Mouse (Mus musculus): Measurements from ENCODE around the gene Rer1.
A peak's percentile ranks its signal among the peaks of the same experiment; 100 is the strongest.

Rer1 gene

DNA sequence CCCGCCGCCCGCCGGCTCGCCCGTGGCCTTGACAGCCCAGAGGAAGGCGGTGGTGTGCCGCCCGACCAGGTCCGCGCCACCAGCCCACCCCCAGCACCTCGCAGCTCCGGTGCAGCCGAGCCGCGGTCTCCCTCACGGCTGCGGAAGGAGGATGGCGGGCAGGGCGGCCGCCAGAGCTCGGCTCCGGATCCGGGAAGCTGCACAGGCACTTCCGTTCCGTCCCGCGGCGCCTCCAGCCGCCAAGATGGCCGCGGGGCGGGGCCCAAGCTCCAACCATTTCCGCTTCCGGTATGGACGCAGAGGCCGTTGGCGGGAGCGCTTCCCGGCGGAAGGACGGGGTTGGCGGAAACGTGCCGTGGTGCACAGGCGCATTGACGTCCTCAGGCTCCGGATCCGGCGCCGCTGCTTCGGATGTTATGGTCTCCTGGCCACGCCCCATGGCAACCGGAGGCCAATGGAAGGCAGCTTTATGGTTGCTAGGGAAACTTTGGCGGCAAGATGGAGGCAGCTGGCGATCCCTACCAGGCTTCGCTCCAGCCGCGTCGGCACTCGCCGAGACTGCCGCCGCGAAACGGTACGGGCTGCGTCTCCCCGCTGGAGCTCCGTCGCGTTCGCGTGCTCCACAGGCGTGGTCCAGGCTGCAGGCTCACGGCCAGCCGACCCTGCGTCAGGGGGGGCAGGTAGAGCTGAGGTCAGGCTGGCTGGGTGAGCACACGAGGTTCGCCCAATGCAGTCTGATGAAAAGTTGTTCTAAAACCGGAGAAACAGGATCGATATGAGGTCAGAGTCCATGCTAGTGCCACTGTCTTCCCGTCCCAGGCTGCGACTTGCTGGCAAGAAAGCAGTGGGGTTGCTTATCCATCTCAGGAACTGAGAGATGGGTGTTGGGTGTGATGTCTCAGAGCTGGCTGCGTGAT lies at the start of gene Rer1, which contains the start of gene Morn1:
TSS of gene Rer1 (minus strand) at position 275 of the 917 bp plus-strand sequence.
TSS of gene Morn1 (plus strand) at position 470 of the 917 bp plus-strand sequence.
- peak; percentile 99 for DNase-seq (ENCODE audit: low read depth, low spot score)

DNA sequence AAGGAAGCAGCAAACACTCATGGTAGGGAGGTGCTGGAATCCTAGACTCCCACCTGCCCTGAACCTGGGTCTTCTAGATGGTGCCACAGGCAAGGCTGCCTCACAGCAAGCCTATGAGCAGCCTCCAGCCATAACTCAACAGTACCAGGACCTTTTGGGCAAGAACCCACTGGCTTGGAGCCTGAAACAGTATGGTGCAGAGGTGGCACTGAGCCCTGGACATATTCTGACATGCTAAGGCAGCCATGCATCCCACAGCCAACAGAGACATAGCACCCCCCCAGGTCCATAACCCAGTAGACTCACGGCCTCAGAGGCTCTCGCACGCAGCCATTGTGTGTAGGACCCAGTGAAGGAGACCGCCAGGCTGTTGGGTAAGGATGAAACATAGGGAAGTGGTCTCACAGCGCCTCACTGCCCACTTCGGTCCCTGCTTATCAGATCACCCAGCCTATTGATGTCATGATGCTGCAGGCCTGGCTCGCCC lies 48.5 kb upstream of the Rer1 start:
- DNase-seq (ENCODE audit: low read depth, low spot score), result no peak

DNA sequence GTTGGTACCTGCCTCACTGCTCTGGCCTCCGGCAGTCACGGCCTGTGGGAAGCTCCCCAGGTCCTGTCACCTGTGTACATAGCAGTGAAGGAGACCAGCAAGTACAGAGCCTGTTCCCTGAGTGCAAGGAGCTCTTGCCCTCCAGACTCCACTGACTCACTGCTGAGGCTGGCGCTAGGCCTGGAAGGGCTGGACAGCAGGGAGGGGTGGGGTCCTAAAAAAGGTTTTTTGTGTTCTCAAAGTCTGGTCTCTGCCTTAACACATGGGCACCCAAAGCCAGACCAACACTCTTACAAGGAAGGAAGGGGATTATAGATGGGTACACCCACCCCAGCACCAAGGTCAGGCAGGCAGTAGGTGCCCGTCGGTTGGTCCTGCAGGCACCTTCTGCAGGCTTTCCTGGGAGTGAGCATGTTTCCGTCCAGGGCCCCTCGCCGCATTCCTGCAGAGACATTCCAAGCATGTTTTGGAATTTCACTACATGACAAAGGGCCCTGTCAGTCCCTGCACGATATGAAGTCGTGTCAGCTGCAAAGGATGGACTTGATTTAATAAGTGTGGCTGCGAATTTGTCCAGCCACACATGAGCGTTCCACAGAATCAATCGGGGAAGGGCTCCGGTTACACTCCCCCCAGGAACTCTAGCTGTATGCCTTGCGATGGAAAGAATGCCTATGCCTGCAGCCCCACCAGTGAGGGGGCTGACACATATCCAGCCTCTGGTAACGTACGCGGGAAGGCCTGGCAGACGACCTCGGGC lies 47.7 kb upstream of the Rer1 start:
- no peak for DNase-seq (ENCODE audit: low read depth, low spot score)

DNA sequence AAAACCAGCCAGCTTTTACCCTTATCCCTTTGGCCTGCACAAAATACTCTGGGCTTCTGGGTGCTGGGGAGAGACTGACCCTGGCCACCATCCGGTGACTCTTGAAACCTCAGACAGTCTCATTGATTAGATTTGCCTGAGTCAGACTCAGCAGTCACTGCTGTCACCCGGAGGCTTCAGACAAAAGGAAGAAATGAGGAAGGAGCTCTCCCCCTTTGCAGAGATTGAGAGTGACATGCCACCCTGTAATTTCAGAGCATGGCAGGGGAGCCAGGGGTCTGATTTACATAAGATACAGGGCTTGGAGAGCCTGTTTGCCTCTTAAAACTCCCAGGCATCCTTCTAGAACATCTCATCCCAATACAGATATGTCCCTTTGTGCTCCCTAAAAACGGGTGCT lies 47.0 kb upstream of the Rer1 start:
- DNase-seq (ENCODE audit: low read depth, low spot score), result no peak

DNA sequence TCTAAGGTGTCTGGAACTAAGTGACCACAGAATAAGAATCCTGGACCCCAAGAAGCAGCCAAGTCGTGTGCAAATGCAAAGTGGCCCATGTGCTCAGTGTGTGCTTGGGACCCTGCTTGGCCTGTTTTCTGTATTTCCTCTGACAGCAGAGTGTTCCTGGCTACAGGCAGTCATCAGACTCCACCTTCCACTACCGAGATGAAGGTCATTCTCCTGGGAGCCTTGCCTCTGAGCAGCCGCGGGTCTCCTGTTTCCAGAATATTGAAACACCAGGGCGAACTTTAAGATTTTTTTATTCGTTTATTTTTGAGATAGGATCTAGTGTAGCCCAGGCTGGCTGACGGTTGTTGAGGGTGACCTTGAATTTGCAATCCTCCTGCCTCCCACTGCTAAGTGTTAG lies 44.4 kb upstream of the Rer1 start:
- DNase-seq (ENCODE audit: low read depth, low spot score), result no peak

DNA sequence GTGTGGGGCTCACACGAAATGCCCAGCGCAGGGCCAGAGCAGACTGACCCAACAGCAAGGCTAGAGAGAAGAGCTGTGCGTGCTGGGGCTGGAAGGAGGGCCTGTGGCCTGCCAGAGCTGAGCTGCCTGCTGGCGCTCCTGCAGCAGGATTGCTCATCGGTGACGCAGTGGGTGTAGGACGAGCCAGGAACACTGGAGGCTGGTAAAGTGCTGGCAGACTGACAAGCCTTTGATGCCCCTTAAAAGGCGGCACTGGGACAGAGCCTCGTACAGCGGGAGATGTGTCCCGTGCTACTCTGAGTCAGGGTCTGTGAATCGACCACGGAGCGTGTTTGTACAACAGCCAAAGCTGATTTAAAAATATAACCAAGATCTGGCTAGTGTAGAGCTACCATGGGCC lies 43.8 kb upstream of the Rer1 start:
- DNase-seq (ENCODE audit: low read depth, low spot score), result peak; percentile 93

DNA sequence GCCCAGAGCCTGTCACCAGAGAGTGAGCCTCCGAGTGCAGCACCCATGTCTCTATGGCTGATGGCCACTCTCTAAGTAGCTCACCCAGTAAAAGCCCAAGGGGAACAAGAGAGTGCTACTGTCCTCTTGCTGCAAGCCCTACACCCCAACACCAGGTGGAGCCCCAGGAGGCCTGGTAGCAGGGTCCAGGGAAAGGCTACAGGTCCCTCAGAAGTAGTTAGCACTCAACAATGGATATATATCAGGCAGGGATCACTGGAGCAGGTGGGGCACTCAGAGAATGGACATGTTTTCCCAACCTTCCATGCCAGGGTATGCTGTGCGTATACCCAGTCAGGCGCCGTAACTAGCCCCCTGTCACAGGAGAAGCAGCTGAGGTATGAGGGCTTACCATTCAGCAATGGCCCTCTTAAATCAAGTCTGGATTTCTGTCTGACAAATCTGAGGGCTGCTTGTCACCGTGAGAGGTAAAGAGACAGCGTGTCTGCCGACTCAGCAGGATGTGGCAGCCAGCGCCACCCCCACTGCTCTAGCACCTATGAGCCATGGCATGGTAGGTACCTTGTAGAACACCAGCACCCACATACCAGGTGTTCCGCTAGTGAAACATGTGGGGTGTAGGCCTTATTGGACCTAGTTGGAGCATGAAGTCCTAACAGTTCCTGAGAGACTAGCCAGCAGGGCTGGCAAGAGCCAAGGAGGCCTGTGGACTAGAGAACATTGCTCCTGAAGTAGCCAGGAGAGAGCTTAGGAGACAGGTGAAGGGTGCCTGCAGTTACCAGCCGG lies 43.1 kb upstream of the Rer1 start:
- DNase-seq (ENCODE audit: low read depth, low spot score), result peak; percentile 58

DNA sequence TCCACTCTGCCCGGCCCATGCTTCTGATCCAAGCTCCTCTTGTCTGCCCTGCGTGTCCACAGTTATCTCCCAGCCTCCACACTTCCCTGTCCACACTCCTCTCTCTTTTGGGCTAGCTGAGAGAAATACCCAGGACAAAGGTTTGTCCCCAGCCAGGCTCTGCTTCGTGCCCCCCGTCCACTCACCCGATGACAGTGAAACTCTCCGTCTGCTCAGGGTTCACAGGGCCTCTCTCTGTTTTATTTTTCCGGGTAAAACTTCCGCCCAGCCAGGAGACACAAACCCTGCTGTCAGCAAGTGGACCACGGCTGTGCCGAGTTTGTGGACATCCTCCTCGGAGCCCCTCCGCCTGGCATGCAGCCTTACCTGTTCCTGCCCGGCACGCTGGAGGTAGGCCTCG lies 42.2 kb upstream of the Rer1 start:
- DNase-seq (ENCODE audit: low read depth, low spot score), result no peak

DNA sequence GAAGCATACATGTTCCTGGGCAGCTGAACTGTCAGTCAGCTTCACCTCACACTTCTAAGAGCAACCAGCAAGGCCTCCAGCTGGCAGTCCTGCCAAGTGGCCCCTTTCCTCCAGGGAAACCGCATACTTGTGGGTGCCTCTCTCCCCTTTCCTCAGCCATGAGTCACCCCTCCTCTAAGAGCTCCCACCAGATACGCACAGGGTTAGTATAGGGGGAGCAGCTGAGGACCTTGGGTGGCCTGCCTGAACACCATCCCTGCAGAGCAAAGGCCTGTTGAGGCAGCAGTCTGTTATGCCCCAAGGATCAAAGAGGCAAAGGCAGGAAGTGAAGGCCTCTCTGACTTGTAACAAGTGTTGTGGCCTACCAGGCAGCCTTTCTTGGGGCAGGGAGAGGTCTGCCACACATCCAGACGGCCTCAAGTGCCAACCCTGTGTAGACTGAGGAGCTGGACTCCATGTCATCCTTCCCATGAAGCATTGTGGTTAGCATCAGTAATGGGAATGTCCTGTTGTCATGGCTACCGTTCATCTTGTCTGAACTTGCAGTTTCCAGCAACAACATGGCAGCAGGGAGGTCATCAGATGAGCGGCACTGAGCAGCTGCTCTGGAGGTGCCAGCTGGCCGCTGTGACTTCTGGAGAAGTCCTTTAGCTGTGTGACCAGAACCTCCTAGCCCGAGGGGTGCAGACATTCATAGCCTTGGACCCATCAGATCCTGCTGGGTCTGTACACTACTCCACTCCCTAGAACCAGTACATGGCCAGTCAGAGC lies 40.6 kb upstream of the Rer1 start:
- DNase-seq (ENCODE audit: low read depth, low spot score), result no peak

DNA sequence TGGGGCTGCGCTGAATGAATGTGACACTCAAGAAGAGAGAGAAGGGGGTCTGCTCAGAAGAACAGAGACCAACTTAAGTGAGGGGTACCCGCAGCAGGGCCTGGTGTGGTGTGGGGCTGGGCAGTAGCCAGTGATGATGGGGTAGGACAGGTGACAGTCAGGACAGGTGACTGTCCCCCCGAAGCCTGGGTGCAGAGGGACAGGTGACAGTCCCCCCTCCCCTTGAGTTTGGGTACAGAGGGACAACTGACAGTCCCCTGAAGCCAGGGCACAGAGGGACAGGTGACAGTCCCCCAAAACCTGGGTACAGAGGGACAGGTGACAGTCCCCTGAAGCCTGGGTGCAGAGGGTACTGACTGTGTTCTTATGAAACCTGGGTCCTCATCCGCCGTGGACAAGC lies 40.0 kb upstream of the Rer1 start:
- DNase-seq (ENCODE audit: low read depth, low spot score), result no peak

DNA sequence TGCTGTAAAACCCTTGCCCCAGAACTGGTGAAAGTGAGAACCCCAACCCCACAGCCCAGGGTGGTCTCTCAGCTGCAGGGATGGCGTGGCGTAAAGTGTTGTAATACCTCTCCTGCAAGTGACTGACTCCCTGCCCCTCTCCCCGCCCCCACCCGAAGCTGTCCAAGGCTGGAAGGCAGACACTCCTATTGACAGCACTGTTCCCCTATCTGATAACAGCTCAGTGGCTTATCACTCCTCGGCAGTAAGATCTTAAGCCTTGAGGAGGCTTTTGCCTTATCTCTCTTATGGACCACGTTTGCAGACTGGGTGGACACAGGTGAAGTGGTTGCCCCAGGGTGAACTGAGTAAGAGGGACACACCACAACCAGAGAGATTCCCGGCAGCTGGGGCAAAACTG lies 39.1 kb upstream of the Rer1 start:
- no peak for DNase-seq (ENCODE audit: low read depth, low spot score)

DNA sequence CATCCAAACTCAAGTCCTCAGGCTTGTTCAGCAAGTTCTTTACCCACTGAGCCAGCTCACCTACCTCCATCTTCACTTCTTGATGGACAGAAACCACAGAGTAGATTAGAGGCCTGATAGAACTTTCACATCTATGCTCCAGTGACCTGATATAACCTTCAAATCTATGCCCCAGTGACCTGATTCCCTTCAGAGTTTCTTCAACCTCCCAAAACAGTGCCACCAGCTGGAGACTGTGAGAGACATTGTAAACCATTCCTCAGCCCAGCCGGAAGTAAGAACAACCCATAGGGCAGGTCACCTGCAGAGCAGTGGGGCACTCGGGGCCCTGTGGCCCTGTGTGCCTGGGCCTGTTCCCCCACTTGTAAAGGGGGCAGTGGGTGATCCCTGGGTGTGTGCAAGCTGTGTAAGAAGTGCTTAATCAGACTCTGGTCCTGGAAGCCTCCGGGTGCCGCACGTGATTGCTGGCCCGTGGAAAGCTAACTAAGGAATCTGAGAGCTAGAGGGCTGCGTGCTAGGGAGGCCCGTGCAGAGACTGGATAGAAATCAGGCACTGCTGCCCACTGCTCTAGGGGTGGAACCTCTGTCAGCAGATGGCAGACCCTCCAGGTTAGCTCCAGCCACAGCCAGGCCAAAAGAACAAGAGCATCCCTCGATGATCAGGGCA lies 37.8 kb upstream of the Rer1 start:
- DNase-seq (ENCODE audit: low read depth, low spot score), result no peak

DNA sequence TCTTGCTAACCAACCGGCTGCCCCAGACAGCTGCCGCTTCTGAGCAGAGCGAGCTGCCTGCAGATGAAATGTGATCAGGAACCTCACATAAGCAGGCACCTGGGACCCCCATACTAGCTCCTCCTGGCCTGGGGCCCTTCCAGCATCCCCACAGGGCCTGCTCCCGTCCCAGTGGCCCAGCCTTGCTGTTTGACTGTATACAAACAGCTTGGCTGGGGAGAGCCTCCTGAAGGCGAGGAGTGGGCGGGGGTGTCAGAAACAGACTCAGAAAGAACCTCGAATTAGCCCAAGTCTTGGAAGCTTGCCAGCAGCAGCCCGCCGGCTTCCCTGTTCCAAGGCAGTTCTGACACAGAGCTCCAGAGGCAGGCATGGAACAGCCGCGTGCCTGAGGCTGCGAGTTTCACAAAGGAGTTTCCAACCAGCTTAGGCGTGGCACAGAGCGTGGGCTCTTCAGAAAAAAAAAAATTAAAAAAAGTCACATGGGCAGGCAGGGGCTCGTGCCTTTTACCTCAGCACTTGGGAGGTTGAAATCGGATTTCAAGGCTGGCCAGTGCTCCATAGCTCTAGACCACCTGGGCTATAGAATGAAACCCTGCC lies 36.4 kb upstream of the Rer1 start:
- DNase-seq (ENCODE audit: low read depth, low spot score), result peak; percentile 98

DNA sequence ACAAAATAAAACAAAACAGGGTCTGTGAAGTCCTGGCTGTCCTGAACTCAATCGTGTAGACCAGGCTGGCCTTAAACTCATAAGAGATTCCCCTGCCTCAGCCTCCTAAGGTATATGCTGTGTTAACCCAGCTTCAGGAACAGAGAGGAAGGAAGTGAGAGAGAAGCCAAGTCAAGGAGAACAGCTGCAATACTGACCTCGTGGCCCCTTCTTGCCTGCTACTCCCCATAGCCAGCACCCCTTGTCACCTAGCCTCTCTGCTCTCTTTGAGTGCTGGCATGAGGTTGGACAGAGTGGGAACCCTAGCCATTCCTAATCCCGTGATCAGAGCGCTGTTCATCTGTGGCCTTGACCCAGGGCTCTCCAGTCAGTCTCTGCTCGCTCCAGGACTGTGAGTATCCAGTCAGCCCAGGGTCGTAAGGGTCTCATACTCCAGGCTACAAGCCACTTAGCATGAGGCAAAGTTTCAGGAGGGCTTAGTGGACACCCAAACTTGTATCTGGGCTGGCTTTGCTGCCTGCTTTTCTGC lies 35.8 kb upstream of the Rer1 start:
- DNase-seq (ENCODE audit: low read depth, low spot score), result no peak

DNA sequence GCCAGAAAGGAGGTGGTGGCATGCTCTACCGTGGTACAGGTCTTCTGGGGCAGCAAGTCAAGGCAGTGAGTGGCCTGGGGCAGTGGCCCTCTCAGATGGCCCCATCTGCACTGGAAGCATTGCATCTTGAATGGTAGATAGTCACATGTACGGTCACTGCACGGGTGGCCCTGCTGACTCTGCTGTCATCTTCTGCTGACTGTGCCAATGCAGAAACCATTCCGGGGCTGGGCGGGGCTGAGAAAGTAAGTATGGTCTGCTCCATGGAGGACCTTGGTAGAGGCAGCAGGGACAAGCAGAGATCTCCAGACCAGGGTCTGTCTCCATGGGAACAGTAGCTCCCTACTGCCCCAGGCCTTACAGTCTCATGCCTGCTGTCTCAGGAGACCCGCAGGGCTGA lies 35.0 kb upstream of the Rer1 start:
- no peak for DNase-seq (ENCODE audit: low read depth, low spot score)

DNA sequence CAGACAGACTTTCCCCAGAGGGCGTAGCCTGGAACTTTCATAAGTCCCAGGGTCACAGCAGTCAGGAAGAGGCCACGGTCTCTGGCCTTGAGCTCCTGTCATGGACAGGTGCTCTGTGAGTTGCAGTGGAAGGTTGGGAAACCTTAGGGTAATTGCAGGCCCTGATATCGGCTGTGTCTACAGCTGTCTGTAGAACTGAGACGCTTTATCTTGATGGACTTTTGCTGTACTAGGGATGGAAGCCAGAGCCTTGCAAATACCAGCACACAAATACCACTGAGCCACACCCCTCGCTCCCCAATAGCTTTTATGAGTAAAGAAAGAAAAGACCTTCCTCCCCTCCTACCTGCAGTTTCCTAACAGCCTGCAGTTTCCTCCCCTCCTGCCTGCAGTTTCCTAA lies 34.4 kb upstream of the Rer1 start:
- no peak for DNase-seq (ENCODE audit: low read depth, low spot score)

DNA sequence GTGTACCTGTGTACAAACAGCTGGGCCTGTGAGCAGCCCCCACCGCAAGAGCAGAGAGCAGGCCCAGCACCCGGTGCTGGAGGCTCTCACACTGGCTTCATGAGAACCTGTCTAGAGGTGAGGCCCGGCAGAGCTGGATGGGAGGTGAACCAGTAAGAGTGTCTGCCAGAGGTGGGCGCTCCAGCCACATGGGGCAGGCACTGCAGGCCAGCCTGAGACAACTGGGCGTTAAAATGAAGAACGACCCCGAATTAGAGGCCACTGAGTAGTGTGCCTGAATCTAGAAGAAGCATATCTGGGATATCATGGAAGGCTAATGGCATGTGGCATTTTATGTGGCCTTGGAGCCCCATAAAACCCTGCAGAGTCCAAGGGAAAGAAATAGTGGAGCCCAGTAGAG lies 33.9 kb upstream of the Rer1 start:
- no peak for DNase-seq (ENCODE audit: low read depth, low spot score)

DNA sequence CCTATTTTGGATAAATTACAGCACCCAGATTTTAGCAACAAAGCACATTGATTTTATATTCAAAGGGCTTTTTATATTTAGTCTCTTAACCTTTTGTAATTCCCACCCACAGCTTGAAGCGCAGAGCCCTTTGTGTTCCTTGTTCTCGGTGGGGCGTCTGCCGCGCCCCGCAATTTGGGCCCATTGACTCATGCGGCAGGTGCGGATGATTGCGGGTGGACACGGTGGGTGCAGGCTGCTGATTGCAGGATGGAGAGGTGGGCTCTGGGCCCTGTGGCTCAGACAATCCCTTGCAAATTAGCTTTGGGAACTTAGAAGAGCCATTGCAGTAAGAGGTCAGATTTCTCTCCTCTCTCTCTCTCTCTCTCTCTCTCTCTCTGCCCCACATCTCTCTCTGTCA lies 32.1 kb upstream of the Rer1 start:
- DNase-seq (ENCODE audit: low read depth, low spot score), result peak; percentile 17

DNA sequence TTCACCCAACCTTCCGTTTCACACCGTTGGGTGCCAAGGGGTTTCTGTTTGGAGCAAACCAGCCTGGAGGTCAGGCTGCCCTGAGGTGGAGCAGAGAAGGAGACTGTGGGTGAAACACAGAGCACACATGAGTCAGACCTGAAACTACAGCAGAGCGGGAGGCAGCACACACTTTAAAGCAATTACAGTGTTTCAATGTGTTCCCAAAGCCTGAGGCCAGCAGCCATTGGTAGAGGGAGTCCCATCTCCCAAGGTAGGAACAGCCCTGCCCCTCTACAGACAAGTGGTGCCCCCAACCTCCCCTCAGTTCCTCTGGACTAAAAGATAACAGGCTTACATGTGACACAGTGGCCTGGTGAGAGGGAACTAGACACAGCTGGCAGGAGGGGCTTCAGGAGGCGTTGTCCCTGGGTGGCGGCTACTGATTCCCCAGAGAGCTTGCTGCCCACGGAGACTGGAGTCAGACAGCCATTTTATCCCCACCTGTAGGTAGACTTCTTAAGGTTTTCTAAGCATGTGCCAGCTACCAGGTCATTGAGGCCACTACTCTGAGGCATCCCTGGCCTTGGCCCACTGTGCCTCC lies 31.3 kb upstream of the Rer1 start:
- no peak for DNase-seq (ENCODE audit: low read depth, low spot score)

DNA sequence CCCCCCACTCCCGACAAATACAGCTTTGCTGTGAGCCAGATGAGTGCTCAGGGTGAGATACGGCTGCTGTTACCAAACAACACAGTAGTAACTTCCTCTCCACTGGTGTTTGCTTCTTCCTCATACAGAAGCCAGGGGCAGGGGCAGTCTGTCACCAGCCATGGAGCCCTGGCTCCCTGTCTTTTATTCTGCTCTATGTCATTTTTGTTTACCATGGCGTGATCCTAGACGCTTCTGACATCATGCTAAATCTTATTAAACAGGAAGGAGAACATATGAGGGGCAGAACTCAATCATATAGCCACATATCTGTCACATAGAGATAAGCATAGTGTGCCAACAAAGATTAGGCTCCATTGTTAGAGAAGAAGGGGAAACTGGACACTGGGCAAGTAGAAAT lies 30.4 kb upstream of the Rer1 start:
- DNase-seq (ENCODE audit: low read depth, low spot score), result no peak

All from telencephalon, adult 2 months (tissue).